Mouse (Mus musculus): Measurements from ENCODE around the gene Efnb3.
A peak's percentile ranks its signal among the peaks of the same experiment; 100 is the strongest.
"Not testable (repeated sequence)": the region's sequence is repeated elsewhere in the genome, so short reads cannot be mapped to it uniquely, and the experiment has no call there.

The Efnb3 gene

GRCm38 (mm10) chr11:69551310-69551709 lies 8.7 kb downstream of the Efnb3 start:
- DNase-seq (ENCODE audit: low spot score in 2 of 2), result no peak

- no peak for DNase-seq (ENCODE audit: low spot score in 2 of 2)
Observed at GRCm38 (mm10) chr11:69549060-69549656, 10.8 kb downstream of the Efnb3 start, which contains the start of gene Dnah2. Gene Dnah2, minus strand, starts transcription at chr11:69549110.

GRCm38 (mm10) chr11:69547071-69547470 lies 12.9 kb downstream of the Efnb3 start:
- peak in 1 of 2 experiments; percentile 12 for DNase-seq (ENCODE audit: low spot score in 2 of 2)

- peak in 1 of 2 experiments; percentile 45 for DNase-seq (ENCODE audit: low spot score in 2 of 2)
Observed at GRCm38 (mm10) chr11:69546423-69547053, 13.5 kb downstream of the Efnb3 start.

- no peak for DNase-seq (ENCODE audit: low spot score in 2 of 2)
Observed at GRCm38 (mm10) chr11:69545957-69546356, 14.0 kb downstream of the Efnb3 start.

GRCm38 (mm10) chr11:69543598-69543997 lies 16.4 kb downstream of the Efnb3 start:
- DNase-seq (ENCODE audit: low spot score in 2 of 2), result no peak

GRCm38 (mm10) chr11:69541741-69542140 lies 18.3 kb downstream of the Efnb3 start:
- DNase-seq (ENCODE audit: low spot score in 2 of 2), result not testable (repeated sequence)

- DNase-seq (ENCODE audit: low spot score in 2 of 2), result no peak
Observed at GRCm38 (mm10) chr11:69540700-69541099, 19.3 kb downstream of the Efnb3 start.

GRCm38 (mm10) chr11:69534990-69535389 lies 25.0 kb downstream of the Efnb3 start:
- no peak for DNase-seq (ENCODE audit: low spot score in 2 of 2)

- no peak for DNase-seq (ENCODE audit: low spot score in 2 of 2)
Observed at GRCm38 (mm10) chr11:69532480-69533150, 27.4 kb downstream of the Efnb3 start.

GRCm38 (mm10) chr11:69530755-69531154 lies 29.2 kb downstream of the Efnb3 start:
- not testable (repeated sequence) for DNase-seq (ENCODE audit: low spot score in 2 of 2)

GRCm38 (mm10) chr11:69530281-69530680 lies 29.7 kb downstream of the Efnb3 start:
- DNase-seq (ENCODE audit: low spot score in 2 of 2), result not testable (repeated sequence)

- no peak for DNase-seq (ENCODE audit: low spot score in 2 of 2)
Observed at GRCm38 (mm10) chr11:69528031-69528390, 32.0 kb downstream of the Efnb3 start.

GRCm38 (mm10) chr11:69527098-69528030 lies 32.6 kb downstream of the Efnb3 start:
- DNase-seq (ENCODE audit: low spot score in 2 of 2), result no peak

GRCm38 (mm10) chr11:69526631-69527030 lies 33.4 kb downstream of the Efnb3 start:
- no peak for DNase-seq (ENCODE audit: low spot score in 2 of 2)

- DNase-seq (ENCODE audit: low spot score in 2 of 2), result no peak
Observed at GRCm38 (mm10) chr11:69525661-69526060, 34.3 kb downstream of the Efnb3 start.

GRCm38 (mm10) chr11:69523651-69524050 lies 36.4 kb downstream of the Efnb3 start:
- DNase-seq (ENCODE audit: low spot score in 2 of 2), result no peak

- no peak for DNase-seq (ENCODE audit: low spot score in 2 of 2)
Observed at GRCm38 (mm10) chr11:69521526-69522149, 38.4 kb downstream of the Efnb3 start.

GRCm38 (mm10) chr11:69519976-69520375 lies 40.0 kb downstream of the Efnb3 start:
- no peak for DNase-seq (ENCODE audit: low spot score in 2 of 2)

GRCm38 (mm10) chr11:69516661-69517060 lies 43.3 kb downstream of the Efnb3 start:
- no peak for DNase-seq (ENCODE audit: low spot score in 2 of 2)

- DNase-seq (ENCODE audit: low spot score in 2 of 2), result no peak
Observed at GRCm38 (mm10) chr11:69516151-69516640, 43.8 kb downstream of the Efnb3 start.

All from spleen, postnatal 14 days (tissue).